Mouse (Mus musculus): ENCODE measurements at regions not wholly inside any gene's neighbourhood (a gene's known extent, or its start where the extent isn't known, plus 50 kb on each side); places are given as distances from the start of the nearest gene placed in this dataset.

DNA sequence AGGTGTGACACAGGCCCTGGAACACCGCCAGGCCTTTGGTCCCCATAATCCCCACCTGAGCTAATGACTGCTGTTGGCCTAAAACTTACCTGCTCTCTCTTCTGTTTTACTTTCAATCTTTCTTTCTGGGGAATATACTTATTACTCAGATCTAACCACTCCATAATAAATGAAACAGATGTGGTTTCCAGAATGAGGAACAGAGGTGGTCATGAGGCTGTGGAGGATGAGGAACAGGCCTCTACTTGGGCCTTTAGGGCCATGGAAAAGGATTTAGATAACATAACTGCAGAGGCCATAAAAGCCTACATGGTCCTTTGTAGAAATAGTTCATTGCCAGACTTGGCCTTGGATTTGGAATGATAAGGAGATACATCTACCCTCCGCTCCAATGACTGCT lies 74.1 kb downstream of the B3gnt5 start:
- Histone ChIP-seq H3K4me3 (ENCODE audit: extremely low read depth, insufficient read depth, insufficient read length) (no peak overlapping the region), H3K4me1 (ENCODE audit: control insufficient read depth, insufficient read depth, insufficient read length) (no peaks in the 10 kb centered on the region; the same call in 1 of the 2 replicates), H3K27ac (ENCODE audit: insufficient read depth, low read length) (no peak overlapping the region), H3K27me3 (ENCODE audit: control insufficient read depth, insufficient read depth, low read length) (no peaks in the 10 kb centered on the region), H3K36me3 (ENCODE audit: control insufficient read depth, insufficient read depth, low read length) (no peaks in the 10 kb centered on the region)
- TF ChIP-seq CTCF (IDR thresholded peaks at IDR 0.05; ENCODE audit: extremely low read depth, insufficient read depth, insufficient read length, insufficient replicate concordance) (no peak), POLR2A (IDR thresholded peaks at IDR 0.05; ENCODE audit: low read depth, low read length) (no peak)
- no peak for DNase-seq (ENCODE audit: low read depth in 1 of 2, low spot score in 2 of 2)
- 86% methylated on average over 2 of the region's 2 CpGs for WGBS

DNA sequence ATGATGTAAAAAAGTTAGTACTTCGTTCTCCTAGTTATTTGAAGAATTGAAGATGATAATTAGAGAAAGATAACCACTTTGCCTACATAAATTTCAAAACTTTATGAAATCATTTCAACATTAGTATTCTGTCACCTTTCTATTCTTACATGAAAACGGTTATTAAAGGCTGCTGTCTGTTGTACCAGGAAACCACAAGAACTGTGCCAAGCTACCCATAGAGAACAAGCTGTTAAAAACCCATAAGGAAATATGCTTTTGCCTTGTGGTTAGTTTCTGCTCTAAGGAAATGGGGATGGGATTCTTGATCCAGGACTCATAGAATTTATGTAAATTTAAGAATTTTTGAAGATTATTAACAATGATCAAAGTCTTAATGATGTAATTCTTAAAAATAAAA lies 74.7 kb downstream of the B3gnt5 start:
- TF ChIP-seq POLR2A (IDR thresholded peaks at IDR 0.05; ENCODE audit: low read depth, low read length), result no peak
- no peak for TF ChIP-seq CTCF (IDR thresholded peaks at IDR 0.05; ENCODE audit: extremely low read depth, insufficient read depth, insufficient read length, insufficient replicate concordance)
- Histone ChIP-seq H3K4me1 (ENCODE audit: control insufficient read depth, insufficient read depth, insufficient read length) (no peaks in the 10 kb centered on the region; the same call in 1 of the 2 replicates), H3K36me3 (ENCODE audit: control insufficient read depth, insufficient read depth, low read length) (no peaks in the 10 kb centered on the region), H3K27me3 (ENCODE audit: control insufficient read depth, insufficient read depth, low read length) (no peaks in the 10 kb centered on the region), H3K27ac (ENCODE audit: insufficient read depth, low read length) (no peak overlapping the region), H3K4me3 (ENCODE audit: extremely low read depth, insufficient read depth, insufficient read length) (no peak overlapping the region)
- WGBS, result 14% methylated on average over 2 of the region's 2 CpGs
- no peak for DNase-seq (ENCODE audit: low read depth in 1 of 2, low spot score in 2 of 2)

DNA sequence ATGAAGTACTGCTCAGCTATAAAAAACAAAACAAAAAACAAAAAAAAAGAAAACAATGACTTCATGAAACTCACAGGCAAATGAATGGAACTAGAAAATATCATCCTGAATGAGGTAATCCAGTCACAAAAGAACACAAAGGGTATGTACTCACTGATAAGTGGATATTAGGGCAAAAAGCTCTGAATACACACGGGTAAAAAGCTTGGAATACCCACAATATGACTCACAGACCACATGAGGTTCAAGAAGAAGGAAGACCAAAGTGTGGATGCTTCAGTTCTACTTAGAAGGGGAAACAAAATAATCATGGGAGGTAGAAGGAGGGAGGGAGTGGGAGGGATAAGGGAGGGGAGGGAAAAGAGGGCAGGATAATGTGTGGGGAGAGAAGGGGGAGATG lies 79.8 kb downstream of the B3gnt5 start:
- WGBS, result 21% methylated on average over 1 of the region's 1 CpGs
- no peak overlapping the region for H3K27ac ChIP-seq (ENCODE audit: insufficient read depth, low read length)
- TF ChIP-seq CTCF (IDR thresholded peaks at IDR 0.05; ENCODE audit: extremely low read depth, insufficient read depth, insufficient read length, insufficient replicate concordance) (no peak), POLR2A (IDR thresholded peaks at IDR 0.05; ENCODE audit: low read depth, low read length) (no peak)

DNA sequence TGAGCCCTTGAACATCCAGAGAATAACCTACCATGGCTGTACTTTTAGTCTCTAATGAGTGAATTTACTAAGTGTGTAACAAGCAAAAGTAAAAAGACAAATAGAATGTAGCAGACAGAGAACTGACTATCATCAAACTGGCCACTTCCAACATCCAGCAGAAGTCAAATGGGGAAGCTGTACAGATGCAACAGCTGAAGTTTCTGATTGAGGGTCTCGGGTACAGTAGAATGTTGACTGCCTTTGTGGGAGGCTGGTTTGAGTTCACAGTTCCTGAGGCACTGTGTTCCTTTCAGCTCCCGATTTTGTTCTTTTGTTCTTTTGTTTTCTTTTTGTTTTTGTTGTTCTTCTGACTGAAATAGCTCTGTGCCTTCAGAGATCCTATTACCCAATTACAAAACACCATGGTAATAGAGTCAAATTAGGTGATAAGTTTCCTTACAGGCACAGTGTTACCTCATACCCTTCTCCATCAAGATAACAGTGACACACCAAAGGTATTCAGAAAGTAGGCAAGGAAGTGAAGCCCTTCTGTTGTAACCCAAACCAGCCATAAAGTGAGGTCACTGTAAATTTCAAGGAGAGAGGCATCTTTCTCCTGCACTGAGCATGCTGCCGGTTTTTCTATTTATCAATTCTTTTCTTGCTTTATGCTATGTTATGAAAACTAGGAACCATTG lies 82.5 kb downstream of the B3gnt5 start:
- Histone ChIP-seq H3K4me3 (ENCODE audit: extremely low read depth, insufficient read depth, insufficient read length) (no peak overlapping the region), H3K27me3 (ENCODE audit: control insufficient read depth, insufficient read depth, low read length) (no peaks in the 10 kb centered on the region), H3K36me3 (ENCODE audit: control insufficient read depth, insufficient read depth, low read length) (no peaks in the 10 kb centered on the region), H3K27ac (ENCODE audit: insufficient read depth, low read length) (no peak overlapping the region), H3K4me1 (ENCODE audit: control insufficient read depth, insufficient read depth, insufficient read length) (no peaks in the 10 kb centered on the region)
- TF ChIP-seq CTCF (IDR thresholded peaks at IDR 0.05; ENCODE audit: extremely low read depth, insufficient read depth, insufficient read length, insufficient replicate concordance) (no peak), POLR2A (IDR thresholded peaks at IDR 0.05; ENCODE audit: low read depth, low read length) (no peak)
- 50% methylated on average over 3 of the region's 3 CpGs for WGBS
- no peak for DNase-seq (ENCODE audit: low read depth in 1 of 2, low spot score in 2 of 2)

More for the DNA sequence above, 79.8 kb downstream of the B3gnt5 start:
- Histone ChIP-seq H3K36me3 (ENCODE audit: control insufficient read depth, insufficient read depth, low read length) (no peaks in the 10 kb centered on the region), H3K4me3 (ENCODE audit: extremely low read depth, insufficient read depth, insufficient read length) (no peak overlapping the region), H3K4me1 (ENCODE audit: control insufficient read depth, insufficient read depth, insufficient read length) (no peaks in the 10 kb centered on the region), H3K27me3 (ENCODE audit: control insufficient read depth, insufficient read depth, low read length) (no peaks in the 10 kb centered on the region)
- DNase-seq (ENCODE audit: low read depth in 1 of 2, low spot score in 2 of 2), result no peak

DNA sequence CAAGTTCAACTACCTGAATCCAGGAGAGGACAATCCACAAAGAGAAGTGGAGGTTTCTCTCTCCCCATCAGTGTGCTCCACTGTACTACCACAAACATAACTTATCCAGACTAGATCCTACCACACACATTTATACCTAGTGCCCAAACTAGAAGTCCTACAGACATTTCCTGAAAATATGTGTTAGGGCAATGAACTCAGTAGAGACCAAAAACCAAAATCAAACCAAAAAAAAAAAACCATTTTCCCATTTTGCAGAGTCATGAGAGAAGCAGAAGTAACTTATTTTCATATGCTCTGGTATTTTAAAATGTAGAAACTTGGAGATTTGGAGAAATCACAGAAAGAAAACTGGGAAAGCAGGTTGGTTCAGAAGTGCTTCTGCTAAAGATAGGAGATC lies 83.7 kb downstream of the B3gnt5 start:
- DNase-seq (ENCODE audit: low read depth in 1 of 2, low spot score in 2 of 2), result no peak
- TF ChIP-seq CTCF (IDR thresholded peaks at IDR 0.05; ENCODE audit: extremely low read depth, insufficient read depth, insufficient read length, insufficient replicate concordance) (no peak), POLR2A (IDR thresholded peaks at IDR 0.05; ENCODE audit: low read depth, low read length) (no peak)
- H3K4me3 ChIP-seq (ENCODE audit: extremely low read depth, insufficient read depth, insufficient read length), result no peak overlapping the region
- no peaks in the 10 kb centered on the region for H3K27me3 ChIP-seq (ENCODE audit: control insufficient read depth, insufficient read depth, low read length)
- no peak overlapping the region for H3K27ac ChIP-seq (ENCODE audit: insufficient read depth, low read length)
- no peaks in the 10 kb centered on the region for H3K36me3 ChIP-seq (ENCODE audit: control insufficient read depth, insufficient read depth, low read length)
- H3K4me1 ChIP-seq (ENCODE audit: control insufficient read depth, insufficient read depth, insufficient read length), result no peaks in the 10 kb centered on the region

DNA sequence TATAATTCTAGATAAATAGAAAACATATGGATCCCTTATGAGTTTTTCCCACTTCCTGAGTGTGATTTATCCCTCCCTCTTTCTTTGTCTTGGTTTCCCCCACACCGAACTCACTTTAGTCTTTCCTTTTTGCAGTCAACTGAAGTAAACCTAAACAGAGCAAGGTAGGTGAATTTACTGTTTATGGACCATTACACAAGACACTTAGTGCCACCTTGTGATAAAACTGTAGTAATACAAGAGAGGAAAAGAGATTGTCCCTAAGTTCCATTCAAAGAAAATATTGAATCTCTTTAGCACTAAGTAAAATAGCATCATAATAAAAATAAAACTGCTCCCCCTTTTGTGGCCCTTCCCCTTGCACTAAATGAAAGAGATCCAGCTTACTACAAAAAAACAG lies 88.4 kb downstream of the B3gnt5 start:
- Histone ChIP-seq H3K4me1 (ENCODE audit: control insufficient read depth, insufficient read depth, insufficient read length) (no peaks in the 10 kb centered on the region), H3K36me3 (ENCODE audit: control insufficient read depth, insufficient read depth, low read length) (no peaks in the 10 kb centered on the region), H3K27ac (ENCODE audit: insufficient read depth, low read length) (no peak overlapping the region), H3K4me3 (ENCODE audit: extremely low read depth, insufficient read depth, insufficient read length) (no peak overlapping the region), H3K27me3 (ENCODE audit: control insufficient read depth, insufficient read depth, low read length) (no peaks in the 10 kb centered on the region)
- 0% methylated on average over 1 of the region's 1 CpGs for WGBS
- DNase-seq (ENCODE audit: low read depth in 1 of 2, low spot score in 2 of 2), result peak in 1 of 2 experiments; percentile 19
- no peak for TF ChIP-seq POLR2A (IDR thresholded peaks at IDR 0.05; ENCODE audit: low read depth, low read length)
- no peak for TF ChIP-seq CTCF (IDR thresholded peaks at IDR 0.05; ENCODE audit: extremely low read depth, insufficient read depth, insufficient read length, insufficient replicate concordance)

DNA sequence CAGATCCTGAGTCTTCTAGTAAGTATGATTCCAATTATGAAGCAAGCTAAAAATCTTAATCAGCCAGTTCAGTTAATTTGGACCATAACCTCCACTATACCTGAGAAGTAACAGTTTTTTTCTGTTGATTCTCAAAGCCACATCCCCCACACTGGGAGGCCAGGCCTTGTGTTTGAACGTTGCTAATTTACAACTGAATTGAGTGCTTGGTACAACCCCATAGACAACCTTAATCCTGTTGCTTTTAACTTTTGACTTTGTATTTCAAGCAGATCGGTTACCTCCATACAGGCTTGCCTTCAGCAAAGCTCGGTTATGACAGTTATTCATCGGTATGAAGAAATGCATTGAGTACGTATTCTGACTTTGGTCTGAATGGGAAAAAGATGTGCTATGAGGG lies 105.3 kb downstream of the B3gnt5 start:
- no peak for DNase-seq (ENCODE audit: low read depth in 1 of 2, low spot score in 2 of 2)
- Histone ChIP-seq H3K4me3 (ENCODE audit: extremely low read depth, insufficient read depth, insufficient read length) (no peak overlapping the region), H3K4me1 (ENCODE audit: control insufficient read depth, insufficient read depth, insufficient read length) (no peaks in the 10 kb centered on the region), H3K36me3 (ENCODE audit: control insufficient read depth, insufficient read depth, low read length) (no peaks in the 10 kb centered on the region), H3K27me3 (ENCODE audit: control insufficient read depth, insufficient read depth, low read length) (no peaks in the 10 kb centered on the region), H3K27ac (ENCODE audit: insufficient read depth, low read length) (no peak overlapping the region)
- TF ChIP-seq POLR2A (IDR thresholded peaks at IDR 0.05; ENCODE audit: low read depth, low read length) (no peak), CTCF (IDR thresholded peaks at IDR 0.05; ENCODE audit: extremely low read depth, insufficient read depth, insufficient read length, insufficient replicate concordance) (no peak)
- 88% methylated on average over 5 of the region's 5 CpGs for WGBS

All from spleen, adult 2 months (tissue).